Mouse (Mus musculus) CD8-positive naive resting alpha-beta T cell, adult 2 months (primary cell): ENCODE results near the gene Fut11.

Source experiments
- DNase-seq, 2 experiments: peaks; one replicate each; pipeline ENCODE4 v3.0.0; 2022; ENCODE audit warnings: low read depth in 2 of 2, low spot score in 2 of 2

Fut11 gene

DNA sequence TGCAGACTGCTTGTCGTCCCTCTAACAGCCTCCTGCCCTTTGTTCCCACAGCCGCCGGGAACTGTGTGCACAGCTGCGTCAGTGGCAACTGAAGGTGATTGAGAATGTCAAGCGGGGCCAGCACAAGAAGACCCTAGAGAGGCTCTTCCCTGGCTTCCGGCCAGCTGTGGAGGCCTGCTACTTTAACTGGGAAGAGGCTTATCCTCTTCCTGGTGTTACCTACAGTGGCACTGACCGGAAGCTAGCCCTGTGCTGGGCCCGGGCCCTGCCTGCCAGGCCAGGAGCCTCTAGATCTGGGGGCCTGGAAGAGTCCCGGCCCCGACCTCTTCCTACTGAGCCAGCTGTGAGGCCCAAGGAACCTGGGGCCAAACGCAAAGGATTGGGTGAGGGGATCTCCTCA, 19.1 kb downstream of the Fut11 start:
- no peak for DNase-seq

DNA sequence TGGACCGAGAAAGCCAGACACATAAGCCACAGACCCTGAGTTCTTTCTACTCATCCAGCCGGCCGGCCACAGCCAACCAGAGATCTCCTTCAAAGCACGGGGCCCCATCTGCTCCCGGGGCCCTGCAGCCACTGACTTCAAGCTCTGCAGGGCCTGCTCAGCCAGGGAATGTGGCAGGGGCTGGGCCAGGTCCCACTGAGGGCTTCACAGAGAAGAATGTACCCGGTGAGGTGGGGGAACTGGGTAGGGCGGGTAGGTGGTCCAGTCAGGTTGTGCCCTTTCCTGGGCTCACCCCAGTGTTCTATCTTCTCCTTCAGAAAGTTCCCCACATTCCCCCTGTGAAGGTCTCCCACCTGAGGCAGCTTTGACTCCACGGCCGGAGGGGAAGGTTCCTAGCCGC, 23.7 kb downstream of the Fut11 start:
- no peak for DNase-seq

DNA sequence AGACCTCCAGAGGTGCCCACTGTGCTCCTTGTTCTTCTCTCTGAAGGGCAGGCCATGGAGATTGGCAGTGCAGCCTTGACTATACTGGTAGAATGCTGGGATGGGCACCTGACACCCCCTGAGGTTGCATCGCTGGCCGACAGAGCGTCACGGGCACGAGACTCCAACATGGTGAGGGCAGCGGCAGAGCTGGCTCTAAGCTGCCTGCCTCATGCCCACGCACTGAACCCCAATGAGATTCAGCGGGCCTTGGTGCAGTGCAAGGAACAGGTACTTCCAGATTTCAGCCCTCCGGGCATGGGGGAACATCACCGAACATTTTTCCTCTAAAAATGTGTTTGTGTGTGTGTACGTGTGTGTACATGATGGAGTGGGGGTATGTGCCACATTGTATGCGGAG, 25.0 kb downstream of the Fut11 start:
- no peak for DNase-seq

DNA sequence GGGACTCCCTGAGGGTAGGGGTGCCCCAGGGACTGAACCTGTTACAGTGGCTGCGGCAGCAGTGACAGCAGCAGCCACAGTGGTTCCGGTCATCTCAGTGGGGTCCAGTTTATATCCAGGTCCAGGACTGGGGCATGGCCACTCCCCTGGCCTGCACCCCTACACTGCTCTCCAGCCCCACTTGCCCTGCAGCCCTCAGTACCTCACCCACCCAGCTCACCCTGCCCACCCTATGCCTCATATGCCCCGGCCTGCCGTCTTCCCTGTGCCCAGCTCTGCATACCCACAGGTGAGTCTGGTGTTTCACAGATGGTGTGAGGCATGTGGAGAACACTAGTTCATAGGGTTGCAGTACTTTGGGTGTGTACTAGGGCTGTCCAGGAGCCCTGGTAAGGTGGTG, 26.6 kb downstream of the Fut11 start:
- no peak for DNase-seq

DNA sequence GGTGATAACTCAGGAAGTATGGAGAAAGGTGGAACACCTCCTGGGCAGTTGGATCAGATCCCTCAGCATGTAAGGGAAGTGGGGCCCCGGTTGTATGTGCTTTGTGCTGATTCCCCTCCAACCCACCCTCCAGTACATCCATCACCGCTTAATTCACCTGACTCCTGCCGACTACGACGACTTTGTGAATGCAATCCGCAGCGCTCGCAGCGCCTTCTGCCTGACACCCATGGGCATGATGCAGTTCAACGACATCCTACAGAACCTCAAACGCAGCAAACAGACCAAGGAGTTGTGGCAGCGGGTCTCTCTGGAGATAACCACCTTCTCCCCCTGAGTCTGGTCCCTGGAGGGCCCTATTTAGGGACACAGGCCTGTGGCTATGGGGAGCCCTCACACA, 28.2 kb downstream of the Fut11 start:
- no peak for DNase-seq

DNA sequence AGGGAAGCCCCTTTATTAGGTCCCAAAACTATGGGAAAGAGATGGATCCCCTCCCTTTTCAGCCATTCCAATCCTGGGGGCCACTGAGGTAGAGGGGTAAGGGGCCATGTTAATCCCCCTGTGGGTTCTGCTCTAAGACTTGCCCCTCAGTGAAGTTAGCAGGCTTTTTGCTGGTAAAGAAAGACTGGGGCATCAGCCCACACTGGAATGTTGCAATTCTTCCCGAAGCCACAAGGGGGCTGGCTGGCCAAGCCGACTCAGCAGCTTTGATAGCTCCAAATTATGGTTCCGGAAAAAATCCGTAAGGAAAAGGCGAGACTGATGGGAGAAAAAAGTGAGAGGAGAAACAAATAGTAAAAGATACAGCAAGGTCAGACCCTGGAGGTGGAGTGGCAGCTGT, 29.3 kb downstream of the Fut11 start:
- DNase-seq = peak; percentile 22 to 45

DNA sequence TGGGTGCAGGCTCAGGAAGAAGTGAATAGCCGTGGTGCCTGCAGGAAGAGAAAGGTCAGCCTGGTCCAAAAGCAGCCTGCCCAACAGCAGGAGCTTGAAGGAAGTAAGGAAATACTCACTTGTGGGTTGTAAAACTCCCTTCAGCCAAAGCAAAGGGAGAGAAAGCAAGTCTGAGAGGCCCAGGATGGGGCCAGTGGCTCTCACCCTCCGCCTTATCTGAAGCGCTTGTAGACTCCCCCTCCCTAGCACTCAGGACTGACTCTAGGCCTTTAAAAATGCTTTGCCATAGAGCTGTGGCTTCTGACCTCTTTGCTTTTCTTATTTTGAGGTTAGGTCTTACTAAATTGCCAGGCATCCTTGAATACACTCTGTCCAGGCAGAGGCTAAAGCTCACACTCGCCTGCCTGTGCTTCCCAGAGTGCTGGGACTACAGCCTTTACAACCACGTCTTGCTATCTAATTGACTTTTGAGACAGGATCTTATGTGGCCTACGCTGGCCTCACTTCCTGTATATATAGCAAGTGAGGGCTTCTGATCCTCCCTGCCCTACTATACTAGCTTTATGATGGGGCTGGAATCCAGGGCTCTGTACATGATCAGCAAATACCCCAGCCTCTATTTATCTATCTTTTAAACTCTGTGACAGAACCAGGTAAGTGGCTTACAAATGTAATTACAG, 31.0 kb downstream of the Fut11 start:
- no peak for DNase-seq

DNA sequence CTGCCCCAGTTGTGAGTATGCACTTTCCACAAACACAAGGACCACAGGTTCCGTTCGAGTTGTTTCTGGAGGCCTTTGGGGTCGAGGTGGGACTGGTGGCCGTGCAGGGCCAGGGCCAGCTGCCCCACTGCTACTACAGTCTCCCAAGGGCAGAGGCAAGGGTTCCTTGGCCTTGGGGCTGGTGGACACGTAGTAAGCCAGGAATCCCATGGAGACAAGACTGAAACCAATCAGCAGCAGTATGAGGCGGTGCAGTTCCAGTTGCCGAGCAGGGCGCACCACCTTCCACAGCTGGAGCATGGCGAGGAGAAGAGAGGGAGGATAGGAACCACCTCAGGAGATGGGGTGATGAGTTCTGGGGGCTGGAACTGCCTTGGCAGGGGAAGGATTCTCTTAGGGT, 35.1 kb downstream of the Fut11 start:
- DNase-seq = no peak

DNA sequence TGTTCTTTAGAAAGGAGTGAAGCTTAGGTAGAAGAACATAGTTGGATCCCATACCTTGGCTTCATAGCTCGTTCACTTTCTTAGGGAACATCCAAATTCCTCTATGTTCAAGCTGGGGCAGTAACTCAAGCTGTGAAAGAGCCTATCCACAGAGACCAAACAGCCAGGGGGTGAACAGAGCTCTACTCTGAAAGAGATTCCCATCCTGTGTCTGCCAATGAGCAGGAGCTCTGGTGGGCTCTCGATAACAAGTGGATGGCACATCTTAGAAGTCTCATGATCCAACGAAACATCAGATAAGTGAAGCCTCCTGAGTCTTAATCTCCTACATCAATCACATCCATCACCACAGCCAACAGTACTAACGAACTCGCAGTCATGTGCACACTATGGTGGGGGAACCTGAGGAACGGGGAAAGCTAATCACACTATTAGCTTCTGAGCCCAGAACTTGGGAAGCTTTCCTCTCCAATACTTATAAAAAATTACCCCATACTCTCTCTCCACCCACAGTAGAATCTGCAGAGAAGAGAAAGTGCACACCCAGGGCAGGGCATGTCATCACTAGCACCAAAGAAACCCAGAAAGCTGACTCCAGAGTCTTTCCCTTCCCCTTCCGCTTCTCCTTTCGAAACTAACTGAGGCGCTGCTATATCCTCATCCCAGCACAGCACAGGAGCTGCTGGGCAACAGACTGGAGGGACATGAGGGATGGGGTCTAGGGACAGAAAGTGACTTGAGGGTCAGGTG, 36.3 kb downstream of the Fut11 start:
- no peak for DNase-seq

DNA sequence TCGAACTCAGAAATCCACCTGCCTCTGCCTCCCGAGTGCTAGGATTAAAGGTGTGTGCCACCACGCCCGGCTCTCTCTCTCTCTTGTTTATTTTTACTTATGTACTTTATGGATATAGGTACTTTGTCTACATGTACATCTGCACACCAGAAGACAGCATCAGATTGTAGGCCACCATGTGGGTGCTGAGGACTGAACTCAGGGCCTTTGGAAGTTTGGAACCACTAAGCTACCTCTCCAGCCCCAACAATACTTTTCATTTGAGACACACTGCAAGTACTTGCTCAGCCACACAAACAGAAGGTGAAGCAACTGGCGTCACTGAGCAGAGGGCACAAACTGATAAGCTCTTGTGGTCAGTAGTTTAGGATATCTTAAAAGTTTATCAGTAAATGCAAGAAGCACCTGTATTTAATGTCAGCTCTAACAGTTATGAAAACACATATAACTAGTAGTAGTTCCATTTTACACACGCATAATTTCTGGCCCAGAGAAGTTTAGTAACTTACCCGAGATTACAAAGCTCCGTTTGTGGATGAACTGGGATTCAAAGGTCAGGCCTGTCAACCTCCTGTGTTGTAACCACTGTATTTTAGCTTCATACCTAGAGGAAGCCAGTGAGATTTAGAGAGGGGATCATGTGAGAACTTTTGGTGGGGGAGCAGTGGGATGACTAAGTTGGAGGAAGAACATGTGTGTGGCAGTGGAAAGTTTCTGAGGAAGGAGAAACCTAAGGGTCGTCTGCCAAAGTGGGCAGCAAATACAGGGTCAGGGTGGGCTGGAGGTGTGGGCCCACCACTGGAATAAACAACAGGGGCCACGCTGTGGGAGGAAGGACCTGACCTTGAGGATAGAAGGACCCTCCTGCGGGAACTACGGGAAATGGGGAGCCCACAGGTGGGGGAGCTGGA, 38.5 kb downstream of the Fut11 start:
- DNase-seq = no peak

DNA sequence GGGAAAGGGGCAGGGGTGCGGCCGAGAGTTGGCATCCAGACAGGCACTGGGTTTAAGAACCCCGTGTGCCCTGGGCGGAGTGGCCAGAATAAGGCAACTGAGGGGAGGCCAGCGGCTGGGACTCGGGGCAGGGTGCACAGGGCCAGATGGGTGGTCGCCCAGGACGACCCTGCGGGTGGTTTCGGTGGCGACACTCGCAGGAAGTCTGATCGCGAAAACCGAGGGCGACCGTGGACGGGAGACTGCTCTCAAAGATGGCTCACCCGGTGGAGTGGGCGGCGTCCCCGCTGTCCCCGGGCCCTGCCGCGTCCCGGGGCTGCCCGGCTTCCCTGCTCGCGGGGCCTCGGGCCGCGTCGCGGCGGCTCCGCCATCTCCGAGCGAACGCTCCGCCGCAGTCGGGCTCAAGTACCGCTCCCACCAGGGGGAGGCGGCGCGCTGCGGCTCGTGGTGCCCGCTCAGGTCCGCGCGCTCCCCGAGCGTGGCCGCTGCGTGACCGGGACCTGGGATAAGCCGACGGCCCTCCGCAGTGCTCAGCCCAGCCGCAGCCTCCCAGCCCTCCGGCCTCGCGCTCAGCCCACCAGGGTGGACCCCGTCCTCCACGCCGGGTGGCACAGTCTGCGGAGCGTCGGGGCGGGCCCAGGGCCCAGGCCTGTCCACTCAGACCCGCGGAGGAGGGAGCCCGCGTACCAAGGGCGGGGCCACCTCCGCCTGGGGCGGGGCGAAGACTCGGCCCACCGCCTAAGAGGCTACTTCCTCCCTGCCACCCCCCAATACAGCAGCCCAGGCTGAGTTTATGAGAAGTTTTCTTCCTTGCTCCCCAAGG, 39.4 kb downstream of the Fut11 start, which contains the start of gene Ndst2:
Gene Ndst2, minus strand, starts transcription at position 611 of the 823 bp plus-strand sequence.
- DNase-seq = peak; percentile 67 to 76

DNA sequence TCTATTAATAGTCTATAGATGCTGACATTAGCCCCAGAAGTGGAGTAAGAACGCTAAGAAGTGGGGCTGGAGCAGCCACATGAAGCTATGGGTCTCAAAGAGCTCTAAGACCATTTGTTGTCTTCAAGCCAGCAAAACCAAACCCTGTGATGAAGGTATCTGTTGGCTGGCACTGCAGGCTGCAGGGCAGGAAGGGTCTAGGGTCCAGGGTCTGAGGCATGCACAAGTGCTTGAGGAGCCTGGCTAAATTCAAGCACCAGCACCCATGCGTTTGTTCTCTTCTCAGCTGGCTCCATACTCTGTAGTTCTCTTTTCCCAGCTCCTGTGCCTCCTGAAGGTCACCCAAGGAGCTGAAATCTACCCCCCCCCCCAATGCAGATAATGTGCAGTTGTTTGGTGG, 40.3 kb downstream of the Fut11 start:
- DNase-seq = no peak

DNA sequence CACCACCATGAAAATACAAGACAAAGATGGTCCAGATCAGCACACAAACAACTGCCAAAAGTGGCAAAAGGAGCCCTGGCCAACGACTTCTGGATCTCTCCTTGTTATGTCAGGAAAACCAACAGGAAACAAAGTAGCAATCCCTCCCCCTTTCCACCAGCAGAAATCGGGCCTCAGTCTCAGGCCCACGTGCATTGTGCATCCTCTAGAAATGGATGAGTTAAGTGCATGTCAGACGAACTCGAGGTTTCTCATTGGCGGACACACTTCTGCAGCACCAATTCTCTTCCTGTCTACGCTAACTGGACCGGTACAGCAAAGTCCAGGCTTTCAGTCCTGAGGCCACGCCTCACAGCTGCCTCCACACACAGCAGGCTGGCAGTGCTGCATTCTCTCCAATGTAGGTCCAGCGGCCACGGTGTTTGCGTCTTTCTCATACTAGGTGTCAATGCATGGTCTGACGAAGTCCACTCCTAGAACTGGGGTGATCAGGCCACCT, 41.2 kb downstream of the Fut11 start:
- no peak for DNase-seq

DNA sequence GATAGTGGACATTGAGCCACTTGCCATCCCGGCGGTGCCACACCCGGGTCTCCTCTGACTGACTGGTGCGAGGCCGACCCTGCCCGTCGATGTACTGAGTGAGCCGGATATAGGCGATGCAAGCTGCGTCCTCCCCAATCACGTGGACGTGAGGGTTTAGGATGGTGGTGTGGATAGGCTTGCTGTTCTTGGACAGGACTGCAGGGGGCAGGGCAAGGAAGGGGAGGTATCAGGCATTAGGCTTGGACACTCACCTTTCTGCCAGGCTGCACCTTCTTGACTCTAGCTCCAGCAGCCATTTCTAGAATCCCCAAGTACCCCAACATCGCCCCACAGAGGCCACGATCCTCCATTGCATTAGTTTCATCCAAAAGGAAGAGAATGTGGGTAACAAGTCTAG, 42.5 kb downstream of the Fut11 start:
- DNase-seq = peak in 1 of 2 experiments; percentile 19

DNA sequence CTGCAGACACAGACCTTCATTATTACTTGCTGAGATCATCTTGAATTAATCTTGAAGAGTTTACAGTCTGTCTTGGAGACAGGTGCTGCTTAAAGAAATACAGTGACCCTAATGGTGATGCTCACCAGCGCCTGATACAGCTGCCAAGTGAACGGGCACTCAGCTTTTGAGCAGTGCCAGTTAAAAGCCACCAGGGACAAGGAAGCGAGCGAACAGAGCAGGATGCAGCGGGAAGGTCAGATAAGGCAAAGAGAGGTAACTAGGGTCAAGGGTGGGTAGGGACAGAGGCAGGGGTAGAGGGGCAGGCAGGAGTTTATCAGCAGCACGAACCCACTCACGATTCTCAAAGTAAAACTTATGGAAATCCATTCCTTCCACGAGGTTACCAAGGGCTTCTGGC, 43.7 kb downstream of the Fut11 start:
- DNase-seq = no peak

DNA sequence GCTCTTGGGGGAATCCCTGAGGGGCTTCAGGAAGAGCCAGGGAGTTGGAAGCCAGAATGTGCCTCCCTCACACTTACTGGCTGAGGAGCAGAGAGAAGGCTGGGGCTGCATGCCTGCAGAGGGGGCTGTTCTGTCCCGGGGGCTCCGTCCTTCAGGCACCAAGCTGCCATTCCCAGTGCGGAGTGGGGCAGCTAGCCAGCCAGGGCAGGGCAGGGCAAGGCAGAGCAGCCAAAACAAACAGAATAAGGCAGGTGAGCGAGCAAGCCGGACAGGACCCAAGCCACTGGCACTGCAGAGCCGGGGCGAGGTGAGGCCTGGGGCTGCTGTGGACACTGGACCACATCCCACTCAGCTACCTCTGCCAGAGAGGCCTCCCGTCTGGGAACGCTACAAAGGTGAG, 46.5 kb downstream of the Fut11 start:
- DNase-seq = no peak

DNA sequence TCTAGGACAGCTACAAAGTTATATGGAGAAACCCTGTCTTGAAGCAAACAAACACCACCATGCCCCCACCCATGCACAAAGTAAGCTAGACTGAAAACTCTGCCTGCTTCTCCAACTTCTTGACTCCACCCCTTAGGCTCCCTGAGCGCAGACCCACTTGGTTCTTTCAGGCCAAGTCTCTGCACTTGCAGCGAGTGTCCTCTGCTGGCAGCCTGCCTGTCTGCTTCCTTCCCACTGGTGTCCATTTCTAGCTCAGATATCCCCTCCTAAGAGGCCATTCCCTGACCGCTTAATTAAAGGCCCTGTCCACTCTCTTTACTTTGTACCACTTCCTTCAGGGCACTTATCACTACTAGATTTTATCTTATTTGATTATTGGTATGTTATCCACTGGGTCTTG, 48.8 kb downstream of the Fut11 start:
- no peak for DNase-seq

DNA sequence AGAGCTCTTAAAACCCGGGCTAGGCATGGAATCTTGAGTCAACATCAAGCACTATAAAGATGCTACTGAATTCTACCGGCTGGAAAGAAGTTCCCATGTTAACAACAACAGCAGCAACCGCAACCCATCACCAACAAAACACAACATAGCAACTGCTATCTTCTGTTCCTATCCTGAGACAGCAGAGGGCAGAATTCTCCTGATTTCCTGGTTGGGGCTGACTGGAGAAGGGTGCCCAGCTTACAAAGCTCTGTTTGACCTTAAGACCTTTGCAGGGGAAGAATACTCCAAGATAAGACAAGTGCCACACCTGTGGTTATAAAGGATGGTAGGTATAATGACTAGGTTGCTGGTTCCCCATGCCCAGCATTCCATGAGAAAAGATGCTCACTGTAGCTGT, 52.2 kb downstream of the Fut11 start:
- DNase-seq = no peak

DNA sequence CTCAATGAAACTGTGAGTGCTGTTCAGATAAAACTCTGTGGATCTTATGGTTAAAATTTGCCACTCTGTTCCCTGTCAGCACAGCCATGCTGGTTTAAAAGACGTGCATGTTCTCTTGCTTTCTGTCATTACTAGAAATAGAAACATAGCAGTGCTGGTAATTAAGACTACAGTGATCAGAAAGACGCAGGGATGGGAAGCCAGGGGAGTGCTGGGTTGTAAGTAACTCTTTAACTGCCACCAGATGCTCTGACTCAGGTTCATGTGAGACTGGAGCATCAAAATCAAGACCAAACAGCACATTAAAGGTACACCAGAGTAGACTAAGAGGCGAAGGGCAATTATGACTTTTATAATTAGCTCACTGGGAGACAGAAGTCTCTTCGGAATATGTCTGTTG, 53.6 kb downstream of the Fut11 start:
- no peak for DNase-seq

DNA sequence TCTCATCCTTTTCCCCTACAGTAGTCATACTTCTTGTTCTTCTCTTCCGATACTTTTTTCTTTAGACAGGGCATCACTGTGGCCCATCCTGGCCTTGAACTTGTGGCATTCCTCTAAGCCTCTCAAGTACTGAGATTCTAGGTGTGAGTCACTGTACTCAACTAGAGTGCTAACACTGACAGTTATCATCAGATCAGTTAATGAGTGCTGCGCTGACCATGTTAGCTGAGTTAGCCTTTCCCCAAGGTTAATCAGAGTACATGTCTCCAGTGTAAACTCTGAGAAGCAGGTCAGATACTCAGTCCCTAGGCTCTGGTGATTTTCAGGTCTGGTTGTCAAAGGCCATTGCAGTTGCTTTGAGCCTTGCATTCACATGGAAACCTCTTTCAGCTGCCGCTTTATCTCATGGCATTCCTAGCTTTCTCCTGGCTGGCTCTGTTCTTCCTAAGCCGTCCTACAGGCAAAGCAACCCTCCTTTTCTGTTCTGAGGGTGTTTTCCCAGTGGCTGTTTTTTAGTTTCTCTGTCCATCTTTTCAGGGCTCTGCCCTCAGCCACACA, 54.8 kb downstream of the Fut11 start:
- no peak for DNase-seq
